Mouse (Mus musculus): ENCODE results near the gene Gsx1.

DNA sequence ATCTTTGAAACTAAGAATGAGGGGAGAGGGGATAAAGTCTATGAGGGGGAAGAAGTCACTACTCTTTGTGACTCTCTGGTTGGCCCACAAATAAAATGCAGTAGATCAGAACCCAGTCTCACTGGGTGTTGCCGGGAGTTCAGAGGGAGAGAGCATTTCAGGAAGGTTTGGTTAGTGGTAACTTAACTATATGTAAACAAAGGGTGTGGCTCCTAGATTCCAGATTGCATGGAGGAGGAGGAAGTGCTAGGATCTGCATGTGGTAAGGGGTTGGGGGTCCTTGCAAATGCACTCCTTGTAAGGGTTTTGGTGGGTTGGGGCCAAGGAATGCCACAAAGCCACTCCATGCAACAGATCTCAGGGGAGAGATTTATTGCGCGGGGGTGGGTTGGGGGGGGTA is 32.1 kb upstream of the Gsx1 start:
- TF ChIP-seq CTCF (IDR thresholded peaks at IDR 0.05; ENCODE audit: control insufficient read depth, insufficient read depth, insufficient replicate concordance, low read depth, low read length), result no peak
- no peak for TF ChIP-seq POLR2A (IDR thresholded peaks at IDR 0.05; ENCODE audit: control insufficient read depth, low read depth, low read length)

Data from testis, adult 2 months (tissue).